Mouse (Mus musculus): ENCODE measurements around the gene Dnajc28. TPM values are rescaled to one million over a fixed set of nuclear protein-coding genes. Genes with fewer than 3 reads are reported as not detected.

Gene Dnajc28
- polyA plus RNA-seq, 1 experiment from 2014 or later = 4.5 TPM

DNA sequence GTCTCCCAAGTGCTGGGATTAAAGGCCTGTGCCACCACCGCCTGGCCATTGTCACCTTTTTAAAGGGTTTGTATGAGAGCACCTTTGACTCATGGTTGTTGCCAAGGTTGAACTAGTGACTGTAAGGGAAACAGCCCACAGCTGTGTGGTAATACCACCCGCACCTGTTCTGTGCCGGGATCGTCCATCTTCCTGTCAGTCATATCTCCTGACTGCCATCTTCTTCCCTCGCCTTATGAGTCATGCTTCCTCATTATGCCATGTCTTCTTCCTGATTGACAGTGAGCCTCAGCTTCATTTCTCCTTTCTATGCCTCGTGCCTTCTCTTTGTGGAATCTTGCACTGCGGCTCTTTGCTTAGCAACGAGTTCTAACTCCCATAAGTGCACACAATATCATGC is 11.9 kb downstream of the Dnajc28 start:
- WGBS = 86% methylated on average over 8 of the region's 8 CpGs
- DNase-seq (ENCODE audit: low spot score) = no peak
- Histone ChIP-seq H3K9ac (ENCODE audit: low read depth, low read length) (no peak overlapping the region), H3K4me2 (ENCODE audit: low read depth, low read length) (no peak overlapping the region), H3K9me3 (ENCODE audit: control insufficient read depth, low read length) (no peaks in the 10 kb centered on the region), H3K4me3 (ENCODE audit: low read depth, low read length) (no peak overlapping the region), H3K4me1 (ENCODE audit: control insufficient read depth, insufficient read depth, low read length) (no peaks in the 10 kb centered on the region), H3K36me3 (ENCODE audit: control insufficient read depth, insufficient read depth, low read length) (no peaks in the 10 kb centered on the region), H3K27ac (replicated peaks; ENCODE audit: low read depth, low read length) (no peak overlapping the region), H3K27me3 (replicated peaks; ENCODE audit: control insufficient read depth, insufficient read depth, low read length) (no peaks in the 10 kb centered on the region)
- ATAC-seq (ENCODE audit: low read depth) = no peak

DNA sequence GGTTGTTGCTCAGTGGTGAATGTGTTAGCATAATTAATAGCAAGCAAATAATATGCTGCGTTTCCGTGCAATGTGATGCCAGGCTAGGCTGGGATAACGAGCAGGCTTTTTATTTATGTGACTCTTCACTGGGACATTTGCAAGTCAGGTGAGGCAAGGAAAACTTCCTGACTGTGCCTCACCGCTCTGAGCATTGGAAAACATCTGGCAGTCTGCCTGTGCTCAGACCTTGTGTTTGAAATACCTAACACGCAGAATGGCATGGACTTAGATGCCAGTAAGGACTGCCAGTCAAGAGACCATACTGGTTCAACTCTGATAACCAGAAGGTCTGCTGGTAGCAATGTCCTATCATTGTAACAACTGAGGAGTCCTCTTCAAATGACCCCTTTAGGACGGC is 13.7 kb downstream of the Dnajc28 start:
- no peak overlapping the region for H3K27ac ChIP-seq (replicated peaks; ENCODE audit: low read depth, low read length)
- ATAC-seq (ENCODE audit: low read depth) = no peak
- H3K4me3 ChIP-seq (ENCODE audit: low read depth, low read length) = no peak overlapping the region
- no peaks in the 10 kb centered on the region for H3K27me3 ChIP-seq (replicated peaks; ENCODE audit: control insufficient read depth, insufficient read depth, low read length)
- DNase-seq (ENCODE audit: low spot score) = no peak
- 79% methylated on average over 6 of the region's 6 CpGs for WGBS
- no peaks in the 10 kb centered on the region for H3K36me3 ChIP-seq (ENCODE audit: control insufficient read depth, insufficient read depth, low read length)
- H3K4me2 ChIP-seq (ENCODE audit: low read depth, low read length) = no peak overlapping the region
- H3K9me3 ChIP-seq (ENCODE audit: control insufficient read depth, low read length) = no peaks in the 10 kb centered on the region
- no peak overlapping the region for H3K9ac ChIP-seq (ENCODE audit: low read depth, low read length)
- H3K4me1 ChIP-seq (ENCODE audit: control insufficient read depth, insufficient read depth, low read length) = no peaks in the 10 kb centered on the region

DNA sequence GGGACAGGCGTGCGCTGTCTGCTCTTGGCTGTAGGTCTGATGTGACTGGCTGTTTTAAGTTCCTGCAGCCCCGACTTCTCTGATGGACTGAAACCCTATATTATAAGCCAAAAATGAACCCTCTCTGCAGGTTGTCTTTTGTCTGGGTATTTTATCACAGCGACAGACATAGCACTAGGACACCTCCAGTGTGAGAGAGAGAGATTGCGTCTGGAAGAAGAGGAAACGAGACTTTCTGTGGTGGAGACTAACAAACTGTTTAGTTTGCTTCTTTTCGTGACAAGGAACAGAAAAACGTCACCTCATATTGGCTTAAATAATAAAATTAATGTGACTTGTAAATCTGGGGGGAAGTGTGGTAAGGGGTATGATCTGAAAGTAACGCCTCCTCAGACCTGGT is 17.1 kb downstream of the Dnajc28 start:
- ATAC-seq (ENCODE audit: low read depth) = no peak
- Histone ChIP-seq H3K4me2 (ENCODE audit: low read depth, low read length) (no peak overlapping the region), H3K9me3 (ENCODE audit: control insufficient read depth, low read length) (no peaks in the 10 kb centered on the region), H3K36me3 (ENCODE audit: control insufficient read depth, insufficient read depth, low read length) (no peaks in the 10 kb centered on the region), H3K27ac (replicated peaks; ENCODE audit: low read depth, low read length) (no peak overlapping the region), H3K27me3 (replicated peaks; ENCODE audit: control insufficient read depth, insufficient read depth, low read length) (no peaks in the 10 kb centered on the region), H3K9ac (ENCODE audit: low read depth, low read length) (no peak overlapping the region), H3K4me3 (ENCODE audit: low read depth, low read length) (no peak overlapping the region), H3K4me1 (ENCODE audit: control insufficient read depth, insufficient read depth, low read length) (peaks cover 2% of the 10 kb centered on the region; the same call in 1 of the 2 replicates)
- no peak for DNase-seq (ENCODE audit: low spot score)
- 68% methylated on average over 9 of the region's 9 CpGs for WGBS

DNA sequence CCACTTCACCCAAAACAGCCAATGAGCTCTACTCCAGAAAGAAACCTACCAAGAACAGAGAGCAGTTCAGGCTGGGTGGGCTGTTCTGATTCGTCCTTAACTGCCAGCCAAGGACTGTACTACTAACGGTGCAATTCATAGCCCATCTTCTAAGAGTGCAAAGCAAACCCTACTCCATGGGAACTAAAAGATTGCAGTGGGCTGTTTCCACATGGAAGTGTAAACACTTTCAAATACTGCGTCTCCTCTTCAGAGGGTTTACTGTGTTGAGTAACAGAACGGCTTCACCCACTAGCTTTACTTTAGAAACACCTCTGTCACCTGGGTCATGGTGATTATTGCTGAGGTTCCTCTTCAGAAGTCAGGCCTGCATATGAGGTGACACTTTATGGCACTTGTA is 17.7 kb downstream of the Dnajc28 start:
- peaks cover 6% of the 10 kb centered on the region; the same call in 1 of the 2 replicates for H3K4me1 ChIP-seq (ENCODE audit: control insufficient read depth, insufficient read depth, low read length)
- WGBS = 75% methylated on average over 4 of the region's 4 CpGs
- no peaks in the 10 kb centered on the region for H3K27me3 ChIP-seq (replicated peaks; ENCODE audit: control insufficient read depth, insufficient read depth, low read length)

DNA sequence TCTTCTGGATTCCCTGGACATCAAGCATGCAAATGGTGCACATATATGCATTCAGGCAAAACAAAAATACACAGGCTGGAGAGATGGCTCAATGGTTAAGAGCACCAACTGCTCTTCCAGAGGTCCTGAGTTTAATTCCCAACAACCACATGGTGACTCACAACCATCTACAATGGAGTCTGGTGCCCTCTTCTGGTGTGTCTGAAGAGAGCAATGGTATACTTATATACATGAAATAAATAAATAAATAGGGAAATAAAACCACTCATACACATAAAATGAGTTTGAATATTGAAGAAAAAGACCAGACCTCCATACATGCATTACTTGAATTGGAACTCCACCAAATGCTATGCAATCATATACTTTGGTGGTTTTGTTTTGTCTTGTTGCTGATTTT is 19.6 kb downstream of the Dnajc28 start:
- Histone ChIP-seq H3K4me1 (ENCODE audit: control insufficient read depth, insufficient read depth, low read length) (peaks cover 6% of the 10 kb centered on the region; the same call in 1 of the 2 replicates), H3K4me3 (ENCODE audit: low read depth, low read length) (no peak overlapping the region), H3K9ac (ENCODE audit: low read depth, low read length) (no peak overlapping the region), H3K27me3 (replicated peaks; ENCODE audit: control insufficient read depth, insufficient read depth, low read length) (no peaks in the 10 kb centered on the region), H3K36me3 (ENCODE audit: control insufficient read depth, insufficient read depth, low read length) (no peaks in the 10 kb centered on the region), H3K9me3 (ENCODE audit: control insufficient read depth, low read length) (no peaks in the 10 kb centered on the region), H3K4me2 (ENCODE audit: low read depth, low read length) (no peak overlapping the region), H3K27ac (replicated peaks; ENCODE audit: low read depth, low read length) (no peak overlapping the region)
- ATAC-seq (ENCODE audit: low read depth) (no peak), DNase-seq (ENCODE audit: low spot score) (no peak)

More for the DNA sequence above, 17.7 kb downstream of the Dnajc28 start:
- Histone ChIP-seq H3K4me2 (ENCODE audit: low read depth, low read length) (no peak overlapping the region), H3K9me3 (ENCODE audit: control insufficient read depth, low read length) (no peaks in the 10 kb centered on the region), H3K9ac (ENCODE audit: low read depth, low read length) (no peak overlapping the region), H3K27ac (replicated peaks; ENCODE audit: low read depth, low read length) (no peak overlapping the region), H3K36me3 (ENCODE audit: control insufficient read depth, insufficient read depth, low read length) (no peaks in the 10 kb centered on the region), H3K4me3 (ENCODE audit: low read depth, low read length) (no peak overlapping the region)
- no peak for ATAC-seq (ENCODE audit: low read depth)
- DNase-seq (ENCODE audit: low spot score) = no peak

DNA sequence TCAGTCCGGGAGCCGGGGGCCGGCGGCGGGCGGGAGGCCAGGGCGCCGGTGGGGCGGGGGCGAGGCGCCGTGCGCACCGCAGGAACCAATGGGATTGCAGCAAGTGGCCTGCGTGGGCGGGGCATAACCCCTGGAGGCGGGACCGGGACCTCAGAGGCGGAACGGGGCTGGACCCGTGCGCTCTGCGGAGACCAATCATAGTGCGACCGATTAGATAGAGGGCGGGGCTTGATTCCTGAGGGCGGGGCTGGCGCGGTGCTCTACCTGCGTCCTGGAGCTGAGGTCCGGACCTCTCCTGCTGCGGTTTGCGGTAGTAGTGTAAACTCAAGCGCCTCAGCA is 21.2 kb downstream of the Dnajc28 start, which contains the start of gene Tmem50b:
Tmem50b (minus strand) TSS at position 129 of the 339 bp plus-strand sequence.
- Histone ChIP-seq H3K4me1 (ENCODE audit: control insufficient read depth, insufficient read depth, low read length) (peaks cover 6% of the 10 kb centered on the region; the same call in 1 of the 2 replicates), H3K9ac (ENCODE audit: low read depth, low read length) (peak within 1 kb of the TSS; percentile 78), H3K27ac (replicated peaks; ENCODE audit: low read depth, low read length) (no peak within 1 kb of the TSS), H3K27me3 (replicated peaks; ENCODE audit: control insufficient read depth, insufficient read depth, low read length) (no peaks in the 10 kb centered on the region), H3K36me3 (ENCODE audit: control insufficient read depth, insufficient read depth, low read length) (peaks cover 2% of the 10 kb centered on the region; the same call in 1 of the 2 replicates), H3K4me2 (ENCODE audit: low read depth, low read length) (peak within 1 kb of the TSS; percentile 75), H3K4me3 (ENCODE audit: low read depth, low read length) (peak within 1 kb of the TSS; percentile 81), H3K9me3 (ENCODE audit: control insufficient read depth, low read length) (no peaks in the 10 kb centered on the region)
- WGBS = 0% methylated on average over 17 of the region's 34 CpGs
- ATAC-seq (ENCODE audit: low read depth) = peak; percentile 99
- peak; percentile 98 for DNase-seq (ENCODE audit: low spot score)

DNA sequence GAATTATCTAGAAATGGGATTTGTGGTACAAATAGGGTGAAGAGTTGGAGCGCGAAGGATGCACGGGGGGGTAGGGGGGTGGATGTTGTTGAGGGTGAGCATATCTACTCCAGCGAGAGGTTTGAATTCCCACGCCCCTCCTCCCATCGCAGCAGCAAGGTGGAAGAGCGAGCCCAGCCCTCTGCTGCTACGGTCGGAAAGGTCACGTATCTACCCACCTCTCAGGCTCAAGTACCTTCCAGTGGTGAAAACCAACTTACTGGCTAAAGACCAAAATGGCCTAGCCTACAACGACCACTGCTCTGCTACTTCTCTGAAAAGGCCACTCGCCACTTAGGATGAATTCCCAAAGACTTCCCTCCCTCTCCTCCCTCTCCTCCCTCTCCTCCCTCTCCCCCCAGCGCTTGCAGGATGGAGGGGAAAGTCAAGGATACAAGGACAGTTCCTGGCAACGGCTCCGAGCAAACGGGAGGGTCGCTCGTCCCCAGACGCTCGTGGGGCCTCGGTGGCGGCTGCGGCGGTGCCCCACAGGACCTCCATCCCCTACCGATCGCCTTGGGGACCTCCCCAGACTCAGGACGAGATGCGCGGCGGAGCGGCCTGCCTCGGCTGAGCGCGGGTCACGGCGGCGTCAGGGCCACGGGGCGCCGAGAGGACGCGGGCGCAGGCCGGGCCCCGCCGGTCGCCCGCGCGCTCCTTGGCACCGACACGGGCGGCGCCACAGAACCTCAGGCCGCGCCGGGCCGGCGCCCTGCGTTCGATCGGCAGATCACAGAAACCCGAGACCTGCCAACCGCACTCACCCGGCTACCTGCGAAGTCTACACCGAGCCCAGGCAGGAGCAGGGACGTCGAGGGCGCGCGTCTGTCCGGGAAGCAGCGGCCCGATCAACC is 21.8 kb downstream of the Dnajc28 start:
- peaks cover 6% of the 10 kb centered on the region; the same call in 1 of the 2 replicates for H3K4me1 ChIP-seq (ENCODE audit: control insufficient read depth, insufficient read depth, low read length)
- no peaks in the 10 kb centered on the region for H3K27me3 ChIP-seq (replicated peaks; ENCODE audit: control insufficient read depth, insufficient read depth, low read length)
- H3K36me3 ChIP-seq (ENCODE audit: control insufficient read depth, insufficient read depth, low read length) = peaks cover 3% of the 10 kb centered on the region; the same call in 1 of the 2 replicates
- peak overlapping the region; percentile 78 for H3K9ac ChIP-seq (ENCODE audit: low read depth, low read length)
- peak overlapping the region; percentile 75 for H3K4me2 ChIP-seq (ENCODE audit: low read depth, low read length)
- 2% methylated on average over 30 of the region's 75 CpGs for WGBS
- H3K4me3 ChIP-seq (ENCODE audit: low read depth, low read length) = peak overlapping the region; percentile 81
- ATAC-seq (ENCODE audit: low read depth) = peak; percentile 0; the same call in 1 of the 2 replicates
- no peak overlapping the region for H3K27ac ChIP-seq (replicated peaks; ENCODE audit: low read depth, low read length)
- DNase-seq (ENCODE audit: low spot score) = peak; percentile 28
- no peaks in the 10 kb centered on the region for H3K9me3 ChIP-seq (ENCODE audit: control insufficient read depth, low read length)

DNA sequence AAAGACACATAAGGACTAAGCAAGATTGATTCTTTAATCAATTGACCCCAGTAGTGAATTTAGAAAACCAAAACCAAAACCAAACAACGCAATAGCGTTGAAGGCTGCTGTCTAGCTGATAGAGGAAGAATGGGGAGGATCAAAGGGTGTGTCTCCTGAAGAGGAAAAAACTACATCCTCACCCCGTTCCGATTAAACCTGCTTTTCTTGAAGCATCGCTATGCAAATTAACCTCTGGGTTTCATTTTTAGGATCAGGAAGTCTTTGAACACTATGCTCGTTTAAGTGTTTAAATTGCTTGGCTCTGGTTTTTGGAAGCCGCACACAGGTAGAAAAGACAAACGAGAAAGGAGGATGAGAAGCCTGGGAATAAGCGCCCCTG is 22.4 kb downstream of the Dnajc28 start:
- peak; percentile 43 for DNase-seq (ENCODE audit: low spot score)
- ATAC-seq (ENCODE audit: low read depth) = no peak
- Histone ChIP-seq H3K27me3 (replicated peaks; ENCODE audit: control insufficient read depth, insufficient read depth, low read length) (no peaks in the 10 kb centered on the region), H3K27ac (replicated peaks; ENCODE audit: low read depth, low read length) (no peak overlapping the region), H3K4me3 (ENCODE audit: low read depth, low read length) (peak overlapping the region; percentile 81), H3K9me3 (ENCODE audit: control insufficient read depth, low read length) (no peaks in the 10 kb centered on the region), H3K4me2 (ENCODE audit: low read depth, low read length) (peak overlapping the region; percentile 75), H3K9ac (ENCODE audit: low read depth, low read length) (peak overlapping the region; percentile 78), H3K4me1 (ENCODE audit: control insufficient read depth, insufficient read depth, low read length) (peaks cover 6% of the 10 kb centered on the region; the same call in 1 of the 2 replicates), H3K36me3 (ENCODE audit: control insufficient read depth, insufficient read depth, low read length) (peaks cover 3% of the 10 kb centered on the region; the same call in 1 of the 2 replicates)
- WGBS = 19% methylated on average over 9 of the region's 9 CpGs

All from embryonic facial prominence, embryonic 14.5 days (tissue).